Mouse (Mus musculus) small intestine, adult 2 months (tissue): ENCODE results near the gene 9630041A04Rik.

ENCODE experiments used
- CTCF ChIP-seq: fragments of 200-500 bp; IDR thresholded peaks from 2 replicates; pipeline ENCODE4 v1.5.1; 2012; ENCODE audit warnings: low read depth, mild to moderate bottlenecking, control low read depth, inconsistent platforms, low read length, moderate library complexity, mixed read lengths; ENCODE audit not compliant: insufficient replicate concordance, insufficient read length; ENCODE audit errors: extremely low read depth
- POLR2A ChIP-seq: fragments of 200-500 bp; IDR thresholded peaks from 2 replicates; pipeline ENCODE4 v1.6.1; 2012; ENCODE audit warnings: low read depth, mild to moderate bottlenecking, control low read depth, inconsistent platforms, low read length, moderate library complexity

DNA sequence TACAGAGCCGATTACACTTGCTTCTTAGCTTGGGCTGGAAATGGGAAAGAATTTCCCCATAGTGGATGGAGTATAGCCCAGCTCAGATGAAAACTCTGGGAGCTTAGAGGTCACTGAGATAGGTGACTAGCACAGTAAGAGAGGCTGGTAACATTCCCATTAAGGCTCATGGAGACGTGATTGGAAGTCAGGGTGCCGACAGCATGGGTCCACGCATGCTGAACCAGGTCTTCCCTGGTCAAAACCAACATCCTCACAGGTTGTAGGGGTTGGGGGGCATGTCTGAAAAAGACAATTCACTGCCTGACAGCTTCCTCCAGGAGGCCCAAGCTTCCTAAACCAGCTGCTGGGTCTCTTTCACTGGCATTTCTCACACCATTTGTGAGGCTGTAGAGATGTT, 47.9 kb downstream of the 9630041A04Rik start:
- TF ChIP-seq CTCF (no peak), POLR2A (no peak)
